ENCODE assay signal across 31 mouse cellular contexts in genomic region chr11:34166392-34166791, GRCm38 (mm10). TPM values are rescaled to one million over a fixed set of nuclear protein-coding genes. Genes with fewer than 3 reads are reported as not detected.
DNase-seq lines count a peak whose midpoint lies in the region; ATAC-seq and TF ChIP-seq lines count a peak whose summit lies in the region.
"Had no signal": no experiment of that assay in that cellular context is flagged by ENCODE, and none has a peak within 500 bp of the region (broad histone marks: within the 10 kb centered on the region; RNA-seq: fewer than 3 reads in every experiment).

No protein-coding gene starts in this region.

- no peak overlapping the region for H3K4me2 ChIP-seq in embryonic facial prominence, embryonic 14.5 days (ENCODE audit: low read depth, low read length)
- H3K4me2 ChIP-seq in intestine, embryonic 16.5 days (ENCODE audit: low read depth, low read length): no peak overlapping the region
- H3K4me2 ChIP-seq in intestine, embryonic 15.5 days (replicated peaks): no peak overlapping the region
- H3K4me2 ChIP-seq in lung, embryonic 14.5 days: no peak overlapping the region
- H3K4me2 ChIP-seq in lung, postnatal 0 days (replicated peaks; ENCODE audit: low read depth, low read length): no peak overlapping the region
- H3K4me2 ChIP-seq: embryonic facial prominence, embryonic 15.5 days; heart, embryonic 12.5 days; heart, embryonic 15.5 days; hindbrain, embryonic 13.5 days had no signal

- no peak overlapping the region for H3K27ac ChIP-seq in embryonic facial prominence, embryonic 14.5 days (replicated peaks; ENCODE audit: low read depth, low read length)
- no peak overlapping the region for H3K27ac ChIP-seq in embryonic facial prominence, embryonic 10.5 days (replicated peaks)
- no peak overlapping the region for H3K27ac ChIP-seq in intestine, embryonic 16.5 days (ENCODE audit: low read length)
- H3K27ac ChIP-seq in intestine, embryonic 15.5 days: no peak overlapping the region
- H3K27ac ChIP-seq in lung, embryonic 14.5 days (ENCODE audit: low read depth): no peak overlapping the region
- H3K27ac ChIP-seq in lung, postnatal 0 days (ENCODE audit: low read length): peak overlapping the region; percentile 16; the same call in 1 of the 2 replicates
- H3K27ac ChIP-seq: embryonic facial prominence, embryonic 15.5 days; heart, embryonic 15.5 days; hindbrain, embryonic 10.5 days; hindbrain, embryonic 13.5 days had no signal

- WGBS in embryonic facial prominence, embryonic 14.5 days: 51% methylated on average over 4 of the region's 4 CpGs
- WGBS in embryonic facial prominence, embryonic 10.5 days: 64% methylated on average over 4 of the region's 4 CpGs
- 64% methylated on average over 4 of the region's 4 CpGs for WGBS in intestine, embryonic 16.5 days
- WGBS in intestine, embryonic 15.5 days: 55% methylated on average over 4 of the region's 4 CpGs
- 55% methylated on average over 4 of the region's 4 CpGs for WGBS in lung, embryonic 14.5 days
- WGBS in lung, postnatal 0 days: 53% methylated on average over 4 of the region's 4 CpGs

- H3K4me1 ChIP-seq in embryonic facial prominence, embryonic 14.5 days (ENCODE audit: control insufficient read depth, insufficient read depth, low read length): peaks cover 8% of the 10 kb centered on the region; the same call in 1 of the 2 replicates
- peaks cover 17% of the 10 kb centered on the region for H3K4me1 ChIP-seq in embryonic facial prominence, embryonic 10.5 days
- peaks cover 5% of the 10 kb centered on the region for H3K4me1 ChIP-seq in intestine, embryonic 16.5 days (ENCODE audit: control insufficient read depth, insufficient read depth, low read length)
- peaks cover 3% of the 10 kb centered on the region for H3K4me1 ChIP-seq in intestine, embryonic 15.5 days (replicated peaks)
- 0 out of 2 replicates have a peak, but pooled peaks cover 10% of the 10 kb centered on the region for H3K4me1 ChIP-seq in lung, embryonic 14.5 days (ENCODE audit: insufficient read depth)
- peaks cover 9% of the 10 kb centered on the region; the same call in 1 of the 2 replicates for H3K4me1 ChIP-seq in lung, postnatal 0 days (ENCODE audit: insufficient read depth, low read depth, low read length)

- no peaks in the 10 kb centered on the region for H3K36me3 ChIP-seq in embryonic facial prominence, embryonic 14.5 days (ENCODE audit: control insufficient read depth, insufficient read depth, low read length)
- H3K36me3 ChIP-seq in embryonic facial prominence, embryonic 10.5 days (replicated peaks): no peaks in the 10 kb centered on the region
- H3K36me3 ChIP-seq in intestine, embryonic 16.5 days (ENCODE audit: control insufficient read depth, insufficient read depth, low read length): no peaks in the 10 kb centered on the region
- no peaks in the 10 kb centered on the region for H3K36me3 ChIP-seq in intestine, embryonic 15.5 days
- no peaks in the 10 kb centered on the region for H3K36me3 ChIP-seq in lung, embryonic 14.5 days (ENCODE audit: insufficient read depth)
- no peaks in the 10 kb centered on the region for H3K36me3 ChIP-seq in lung, postnatal 0 days (ENCODE audit: insufficient read depth, low read length)
- H3K36me3 ChIP-seq: embryonic facial prominence, embryonic 15.5 days; heart, embryonic 12.5 days; heart, embryonic 15.5 days; hindbrain, embryonic 10.5 days; hindbrain, embryonic 13.5 days had no signal

- H3K9ac ChIP-seq in embryonic facial prominence, embryonic 14.5 days (ENCODE audit: low read depth, low read length): no peak overlapping the region
- H3K9ac ChIP-seq in intestine, embryonic 16.5 days (ENCODE audit: low read depth, low read length): no peak overlapping the region
- no peak overlapping the region for H3K9ac ChIP-seq in intestine, embryonic 15.5 days
- H3K9ac ChIP-seq in lung, embryonic 14.5 days: no peak overlapping the region
- no peak overlapping the region for H3K9ac ChIP-seq in lung, postnatal 0 days (replicated peaks; ENCODE audit: low read depth)
- H3K9ac ChIP-seq: embryonic facial prominence, embryonic 15.5 days; forebrain, postnatal 0 days; heart, embryonic 12.5 days; heart, embryonic 15.5 days; hindbrain, embryonic 13.5 days had no signal

- no peak for TF ChIP-seq CTCF in lung, embryonic 14.5 days (IDR thresholded peaks at IDR 0.05; ENCODE audit: low read depth)
- TF ChIP-seq CTCF in lung, postnatal 0 days (IDR thresholded peaks at IDR 0.05): no peak

- no peak for ATAC-seq in embryonic facial prominence, embryonic 14.5 days (ENCODE audit: low read depth)
- ATAC-seq in intestine, embryonic 16.5 days: 0 out of 2 replicates have a peak, but pooled peaks have one; percentile 38
- ATAC-seq in intestine, embryonic 15.5 days: no peak
- ATAC-seq in lung, embryonic 14.5 days (ENCODE audit: insufficient read depth): peak; percentile 76
- peak; percentile 76 for ATAC-seq in lung, postnatal 0 days
- ATAC-seq: activated CD4-positive, CD25-positive, alpha-beta regulatory T cell, adult 4 months; forebrain, embryonic 14.5 days; forebrain, postnatal 0 days; hindbrain, embryonic 16.5 days had no signal

- H3K27me3 ChIP-seq in embryonic facial prominence, embryonic 14.5 days (replicated peaks; ENCODE audit: control insufficient read depth, insufficient read depth, low read length): no peaks in the 10 kb centered on the region
- H3K27me3 ChIP-seq in embryonic facial prominence, embryonic 10.5 days (replicated peaks; ENCODE audit: low read depth, poor library complexity, severe bottlenecking): no peaks in the 10 kb centered on the region
- no peaks in the 10 kb centered on the region for H3K27me3 ChIP-seq in intestine, embryonic 16.5 days (replicated peaks; ENCODE audit: control insufficient read depth, insufficient read depth, low read length)
- no peaks in the 10 kb centered on the region for H3K27me3 ChIP-seq in intestine, embryonic 15.5 days (replicated peaks)
- no peaks in the 10 kb centered on the region for H3K27me3 ChIP-seq in lung, embryonic 14.5 days (ENCODE audit: insufficient read depth, low read length)
- no peaks in the 10 kb centered on the region for H3K27me3 ChIP-seq in lung, postnatal 0 days (replicated peaks; ENCODE audit: insufficient read depth, low read length)
- H3K27me3 ChIP-seq: embryonic facial prominence, embryonic 15.5 days; heart, embryonic 12.5 days; heart, embryonic 15.5 days; hindbrain, embryonic 13.5 days had no signal

- peak; percentile 28 for DNase-seq in embryonic facial prominence, embryonic 14.5 days (ENCODE audit: low spot score)
- no peak for DNase-seq in embryonic facial prominence, embryonic 10.5 days (ENCODE audit: low spot score)
- peak; percentile 76 for DNase-seq in lung, embryonic 14.5 days
- DNase-seq in lung, postnatal 10 days: no peak
- peak; percentile 74 for DNase-seq in lung, postnatal 0 days (ENCODE audit: low spot score)
- no peak for DNase-seq in lung, postnatal 25 days (ENCODE audit: low spot score)
- DNase-seq: adrenal gland, adult 8-10 months; adrenal gland, postnatal 25 days; cerebellum, adult 11-12 months; cerebellum, adult 8-10 months; cerebellum, postnatal 10 days; cerebellum, postnatal 36 days; embryo, embryonic 11 days; forebrain, postnatal 0 days; gastrocnemius, postnatal 14 days; heart, adult 18-20 months; heart, postnatal 10 days; heart, postnatal 36 days had no signal

- TF ChIP-seq EP300 in lung, postnatal 0 days (IDR thresholded peaks at IDR 0.05): no peak

- H3K4me3 ChIP-seq in embryonic facial prominence, embryonic 14.5 days (ENCODE audit: low read depth, low read length): no peak overlapping the region
- no peak overlapping the region for H3K4me3 ChIP-seq in embryonic facial prominence, embryonic 10.5 days
- no peak overlapping the region for H3K4me3 ChIP-seq in intestine, embryonic 16.5 days (ENCODE audit: low read length)
- H3K4me3 ChIP-seq in intestine, embryonic 15.5 days (replicated peaks): no peak overlapping the region
- no peak overlapping the region for H3K4me3 ChIP-seq in lung, embryonic 14.5 days (ENCODE audit: low read depth, low read length)
- H3K4me3 ChIP-seq in lung, postnatal 0 days (ENCODE audit: low read depth, low read length): no peak overlapping the region
- H3K4me3 ChIP-seq: embryonic facial prominence, embryonic 15.5 days; heart, embryonic 12.5 days; heart, embryonic 15.5 days; hindbrain, embryonic 10.5 days; hindbrain, embryonic 13.5 days had no signal

- peaks cover 5% of the 10 kb centered on the region for H3K9me3 ChIP-seq in embryonic facial prominence, embryonic 14.5 days (ENCODE audit: control insufficient read depth, low read length)
- H3K9me3 ChIP-seq in embryonic facial prominence, embryonic 10.5 days: peaks cover 6% of the 10 kb centered on the region; the same call in 1 of the 2 replicates
- no peaks in the 10 kb centered on the region for H3K9me3 ChIP-seq in intestine, embryonic 16.5 days (ENCODE audit: control insufficient read depth, low read length)
- H3K9me3 ChIP-seq in intestine, embryonic 15.5 days: no peaks in the 10 kb centered on the region
- 0 out of 2 replicates have a peak, but pooled peaks cover 4% of the 10 kb centered on the region for H3K9me3 ChIP-seq in lung, embryonic 14.5 days (ENCODE audit: low read depth, low read length)
- 0 out of 2 replicates have a peak, but pooled peaks cover 3% of the 10 kb centered on the region for H3K9me3 ChIP-seq in lung, postnatal 0 days (ENCODE audit: low read length)
- H3K9me3 ChIP-seq: embryonic facial prominence, embryonic 15.5 days; heart, embryonic 15.5 days had no signal

RNA-seq across cellular contexts. Expression of gene Foxi1, which starts 41.5 kb away (rescaled TPM):
- 0.45 and 0.99 TPM in 2 replicates for polyA plus RNA-seq in embryonic facial prominence, embryonic 14.5 days (2014; fragmentation: Nextera tagmentation; extraction: Ambion mirVana)
- 0.14 TPM in 1 of 2 replicates, not detected in the other for polyA plus RNA-seq in embryonic facial prominence, embryonic 10.5 days (2016; fragmentation: Nextera tagmentation; extraction: Ambion mirVana)
- not detected in 2 replicates for polyA plus RNA-seq in intestine, embryonic 16.5 days (2015; fragmentation: Nextera tagmentation; extraction: Ambion mirVana)
- polyA plus RNA-seq in intestine, embryonic 15.5 days (2015; fragmentation: Nextera tagmentation; extraction: Ambion mirVana): not detected in 2 replicates
- polyA plus RNA-seq in lung, embryonic 14.5 days (2014; fragmentation: Nextera tagmentation; extraction: Ambion mirVana): not detected in 2 replicates
- not detected in 2 replicates for polyA plus RNA-seq in lung, postnatal 0 days (2015; fragmentation: Nextera tagmentation; extraction: Ambion mirVana)
- polyA plus RNA-seq: activated CD4-positive, CD25-positive, alpha-beta regulatory T cell, adult 4 months; brain, embryonic 14.5 days; embryonic facial prominence, embryonic 11.5 days; forebrain, embryonic 11.5 days; forebrain, embryonic 14.5 days; forebrain, postnatal 0 days; heart, embryonic 12.5 days; heart, embryonic 15.5 days; hindbrain, embryonic 10.5 days; hindbrain, embryonic 13.5 days; hindbrain, embryonic 16.5 days had no signal

Comparison
In these comparisons a context has a peak if more than half of its experiments do, and no peak if none do; other contexts are left out.
1. ATAC-seq: peak in intestine, embryonic 16.5 days (single experiment), lung, embryonic 14.5 days (single experiment) and lung, postnatal 0 days (single experiment); none in embryonic facial prominence, embryonic 14.5 days (single experiment) and intestine, embryonic 15.5 days (single experiment).
2. DNase-seq: peak in embryonic facial prominence, embryonic 14.5 days (single experiment), lung, embryonic 14.5 days (single experiment) and lung, postnatal 0 days (single experiment); none in embryonic facial prominence, embryonic 10.5 days (single experiment), lung, postnatal 10 days (single experiment) and lung, postnatal 25 days (single experiment).